In the genomic region with DNA sequence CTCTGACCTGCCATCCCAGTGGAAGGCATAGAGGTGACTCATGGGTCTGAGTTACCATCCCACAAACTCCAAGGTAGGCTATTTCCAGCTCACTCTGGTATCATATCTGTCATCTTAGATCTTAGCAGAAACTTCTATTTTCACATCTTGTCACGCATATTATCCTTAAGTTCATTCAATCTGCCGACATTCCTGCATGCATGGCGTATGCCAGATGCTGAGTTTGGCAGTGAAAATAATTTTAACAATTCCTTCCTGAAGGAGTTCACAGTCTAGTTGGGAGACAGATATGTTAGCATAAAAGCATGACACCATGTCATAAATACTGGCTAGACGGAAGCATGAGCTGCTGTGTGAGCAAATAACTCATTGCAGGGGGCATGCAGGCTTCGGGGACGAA, we compare ENCODE assay signal across 28 mouse cellular contexts. TPM values are rescaled to one million over a fixed set of nuclear protein-coding genes. Genes with fewer than 3 reads are reported as not detected.
DNase-seq lines count a peak whose midpoint lies in the region; ATAC-seq lines count a peak whose summit lies in the region.
"Had no signal": no experiment of that assay in that cellular context is flagged by ENCODE, and none has a peak within 500 bp of the region (broad histone marks: within the 10 kb centered on the region; RNA-seq: fewer than 3 reads in every experiment).

No protein-coding gene starts in this region.

- no peaks in the 10 kb centered on the region for H3K9me3 ChIP-seq in embryonic facial prominence, embryonic 15.5 days (replicated peaks)
- H3K9me3 ChIP-seq: heart, embryonic 12.5 days; hindbrain, embryonic 13.5 days; midbrain, embryonic 13.5 days; neural tube, embryonic 13.5 days; stomach, embryonic 15.5 days had no signal

- no peaks in the 10 kb centered on the region for H3K27me3 ChIP-seq in embryonic facial prominence, embryonic 15.5 days
- H3K27me3 ChIP-seq: CH12.LX; heart, embryonic 12.5 days; hindbrain, embryonic 13.5 days; midbrain, embryonic 13.5 days; neural tube, embryonic 13.5 days; stomach, embryonic 15.5 days had no signal

- H3K36me3 ChIP-seq in embryonic facial prominence, embryonic 15.5 days = no peaks in the 10 kb centered on the region
- H3K36me3 ChIP-seq: heart, embryonic 12.5 days; hindbrain, embryonic 13.5 days; midbrain, embryonic 13.5 days; neural tube, embryonic 13.5 days; stomach, embryonic 15.5 days had no signal

- H3K4me1 ChIP-seq in embryonic facial prominence, embryonic 15.5 days = peaks cover 20% of the 10 kb centered on the region

- no peak overlapping the region for H3K4me2 ChIP-seq in embryonic facial prominence, embryonic 15.5 days (replicated peaks)
- H3K4me2 ChIP-seq: heart, embryonic 12.5 days; hindbrain, embryonic 13.5 days; midbrain, embryonic 13.5 days; neural tube, embryonic 13.5 days; stomach, embryonic 15.5 days had no signal

- H3K27ac ChIP-seq in embryonic facial prominence, embryonic 15.5 days (replicated peaks) = 0 out of 2 replicates have a peak overlapping the region, but pooled peaks have one; percentile 55
- H3K27ac ChIP-seq: gastrocnemius, adult 2 months; heart, adult 2 months; hindbrain, embryonic 13.5 days; liver, embryonic 14.5 days; macrophage; midbrain, embryonic 13.5 days; neural tube, embryonic 13.5 days; stomach, embryonic 15.5 days had no signal

- no peak overlapping the region for H3K4me3 ChIP-seq in embryonic facial prominence, embryonic 15.5 days (replicated peaks)
- H3K4me3 ChIP-seq: gastrocnemius, adult 2 months; heart, adult 2 months; heart, embryonic 12.5 days; hindbrain, embryonic 13.5 days; midbrain, embryonic 13.5 days; neural tube, embryonic 13.5 days; stomach, embryonic 15.5 days had no signal

- no peak overlapping the region for H3K9ac ChIP-seq in embryonic facial prominence, embryonic 15.5 days
- H3K9ac ChIP-seq: heart, embryonic 12.5 days; hindbrain, embryonic 13.5 days; liver, embryonic 14.5 days; midbrain, embryonic 13.5 days; neural tube, embryonic 13.5 days; stomach, embryonic 15.5 days had no signal

- ATAC-seq in frontal cortex, adult (ENCODE audit: low TSS enrichment) = peak; percentile 55
- no peak for ATAC-seq in embryonic facial prominence, embryonic 15.5 days (ENCODE audit: insufficient number of reproducible peaks, low FRiP score, low TSS enrichment, low read depth)
- ATAC-seq: intestine, embryonic 16.5 days; midbrain, embryonic 13.5 days had no signal

- whole genome bisulfite sequencing in embryonic facial prominence, embryonic 15.5 days = 41% methylated on average over 6 of the region's 6 CpGs

- DNase-seq in frontal cortex, postnatal 10 days (ENCODE audit: low spot score in 2 of 2) = no peak
- DNase-seq in 3T3-L1 (ENCODE audit: low read depth, low spot score) = peak; percentile 54
- DNase-seq in NIH3T3 (ENCODE audit: low read depth) = peak; percentile 69
- DNase-seq in kidney, adult 8-10 months = no peak
- no peak for DNase-seq in ovary, postnatal 14 days (ENCODE audit: low spot score)
- DNase-seq: adrenal gland, adult 8-10 months; cerebellum, adult 8-10 months; cerebellum, postnatal 36 days; gastrocnemius, adult 2 months; heart, adult 2 months; heart, postnatal 4 days; kidney, postnatal 14 days; liver; lung, adult 2 months; lung, postnatal 10 days; right cerebral cortex, postnatal 25 days; thymus, postnatal 14 days had no signal

RNA-seq across cellular contexts. Expression of gene Hook1, which starts 49.3 kb away (rescaled TPM):
- polyA plus RNA-seq in embryonic facial prominence, embryonic 15.5 days (2015; fragmentation: Nextera tagmentation; extraction: Ambion mirVana) = 8.6 and 10.0 TPM in 2 replicates

Comparison
In these comparisons a context has a peak if more than half of its experiments do, and no peak if none do; other contexts are left out.
1. DNase-seq: peak in 3T3-L1 (single experiment) and NIH3T3 (single experiment); none in frontal cortex, postnatal 10 days (0 of 2), kidney, adult 8-10 months (0 of 2) and ovary, postnatal 14 days (single experiment).